Mouse (Mus musculus) thymus, adult 2 months (tissue): ENCODE data around the gene Tnfsf15.

Experiments
- CTCF ChIP-seq: fragments of 200-500 bp; IDR thresholded peaks from 2 replicates; pipeline ENCODE4 v1.5.1; 2012; ENCODE audit warnings: mild to moderate bottlenecking, control low read depth, low read length, moderate library complexity, borderline replicate concordance; ENCODE audit not compliant: control insufficient read depth, poor library complexity, insufficient read depth; ENCODE audit errors: extremely low read depth
- POLR2A ChIP-seq: fragments of 200-500 bp; IDR thresholded peaks from 2 replicates; pipeline ENCODE4 v1.6.1; 2012; ENCODE audit warnings: mild to moderate bottlenecking, low read length, control low read depth, moderate library complexity; ENCODE audit not compliant: control insufficient read depth, poor library complexity, insufficient read depth; ENCODE audit errors: extremely low read depth

GRCm38 (mm10) chr4:63745271-63745670 is 358 bp upstream of the Tnfsf15 start:
- TF ChIP-seq POLR2A (no peak), CTCF (no peak)
